Mouse (Mus musculus) yolk sac, embryonic 10.5 days (tissue): ENCODE measurements around the gene Gm49450.
"Not testable (repeated sequence)": the region's sequence is repeated elsewhere in the genome, so short reads cannot be mapped to it uniquely, and the experiment has no call there.

Source experiments
- DNase-seq: peaks from one replicate; pipeline ENCODE4 v3.0.0-alpha.2; 2017; ENCODE audit warnings: low spot score

The Gm49450 gene

DNA sequence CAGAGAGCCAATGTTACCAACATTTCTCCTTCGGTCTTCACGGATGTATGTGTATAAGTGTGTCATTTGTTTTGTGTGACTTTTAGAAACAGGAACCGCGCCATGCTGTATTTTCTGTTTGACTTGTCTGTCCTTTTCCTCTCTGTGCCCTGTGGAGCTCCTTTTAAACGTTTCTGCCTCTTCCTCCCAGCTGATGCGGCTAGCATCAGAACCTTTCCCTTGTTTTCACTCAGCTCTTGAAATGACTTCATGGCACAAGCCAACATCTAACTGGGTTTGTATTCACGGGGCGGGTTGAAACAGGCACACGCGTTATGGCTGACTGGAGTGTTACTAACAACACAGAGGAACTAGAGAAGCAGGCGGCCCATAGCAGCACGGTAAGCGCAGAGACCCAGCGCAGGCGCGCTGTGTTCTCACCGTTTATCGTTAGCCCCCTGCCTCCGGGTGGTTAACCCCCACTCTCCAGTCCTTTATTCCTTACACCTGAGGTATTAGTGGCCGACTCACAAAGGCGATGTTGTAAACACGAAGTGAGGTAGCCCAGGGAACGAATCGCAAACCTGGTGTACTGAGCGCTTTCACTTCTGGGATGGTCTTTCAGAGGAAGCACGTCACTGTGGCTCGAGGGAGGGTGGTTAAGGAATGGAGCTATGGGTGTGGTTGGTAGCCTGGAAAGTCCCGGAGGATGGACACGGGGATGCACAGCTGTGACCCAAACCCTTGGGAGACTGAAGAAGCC, 32.1 kb upstream of the Gm49450 start:
- peak; percentile 75 for DNase-seq

- DNase-seq = no peak
Observed at GRCm38 (mm10) chr15:98984681-98985080, 31.3 kb upstream of the Gm49450 start.

GRCm38 (mm10) chr15:98983431-98984081, 30.2 kb upstream of the Gm49450 start:
- DNase-seq = no peak

- DNase-seq = no peak
Observed at GRCm38 (mm10) chr15:98982100-98982499, 28.7 kb upstream of the Gm49450 start.

- no peak for DNase-seq
Observed at GRCm38 (mm10) chr15:98980012-98980614, 26.8 kb upstream of the Gm49450 start.

DNA sequence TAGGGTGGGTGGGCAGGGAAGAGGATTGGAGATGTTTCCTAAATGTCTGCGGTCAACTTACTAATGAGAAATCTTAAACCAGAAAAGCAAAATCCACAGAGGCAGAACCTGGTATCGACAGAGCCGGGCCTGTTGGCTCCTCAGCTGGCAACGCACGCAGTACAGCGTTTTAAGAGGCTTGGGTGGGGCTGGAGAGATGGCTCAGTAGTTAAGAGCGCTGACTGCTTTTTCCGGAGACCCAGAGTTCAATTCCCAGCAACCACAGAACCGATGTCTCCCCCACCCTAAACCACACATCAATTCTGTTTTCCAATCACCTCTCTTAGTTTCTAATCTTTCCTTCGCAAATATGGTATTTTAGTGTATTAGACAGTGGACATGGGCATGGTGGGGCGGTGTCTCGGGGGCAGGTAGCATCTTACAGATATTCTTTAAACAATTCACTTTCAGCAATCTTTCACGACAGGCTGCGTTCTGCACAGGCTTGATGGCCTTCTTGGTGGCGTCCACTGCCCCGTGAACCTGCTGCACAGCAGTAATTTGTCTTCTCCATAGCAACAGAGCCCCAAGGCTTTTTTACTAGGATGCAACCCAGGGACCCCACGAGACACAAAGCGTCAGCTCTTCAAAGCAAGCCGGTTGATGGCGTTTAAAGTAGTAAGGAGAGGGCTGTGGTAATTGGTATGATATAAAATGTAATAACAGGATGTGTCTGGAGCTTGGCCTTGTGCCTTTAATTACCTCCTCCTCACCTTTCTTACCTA, 25.2 kb upstream of the Gm49450 start:
- no peak for DNase-seq

GRCm38 (mm10) chr15:98977759-98978408, 24.5 kb upstream of the Gm49450 start:
- DNase-seq = no peak

GRCm38 (mm10) chr15:98976763-98977758, 23.7 kb upstream of the Gm49450 start:
- DNase-seq = no peak

DNA sequence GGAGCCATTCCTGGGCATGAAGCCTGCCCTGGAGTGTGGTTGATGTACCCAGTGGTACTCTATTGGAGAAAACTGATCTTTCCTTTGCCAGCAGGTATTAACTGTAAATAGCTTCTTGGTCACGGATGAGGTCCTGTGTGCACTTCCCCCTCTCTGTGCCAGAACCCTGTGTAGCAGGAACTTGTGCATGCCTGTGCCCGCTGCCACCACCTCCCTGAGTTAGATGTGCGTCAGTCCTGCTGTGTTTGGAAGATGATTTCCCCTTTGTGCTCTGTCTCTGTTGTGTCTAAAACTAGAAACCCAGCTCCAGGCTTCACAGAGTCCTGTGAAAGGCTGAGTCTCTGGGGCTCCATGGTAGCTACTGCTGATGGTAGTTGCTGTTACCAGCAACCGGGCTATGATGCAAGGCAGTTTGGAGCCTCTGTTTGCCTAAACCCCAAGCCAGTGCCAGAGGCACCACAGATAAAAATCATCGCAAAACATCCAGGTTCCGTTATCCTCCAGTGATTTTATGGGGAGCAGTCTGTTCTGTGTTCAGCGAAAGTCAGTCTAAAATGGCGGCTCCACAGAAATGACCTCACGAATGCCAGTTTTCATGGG, 19.8 kb upstream of the Gm49450 start:
- DNase-seq = no peak

- DNase-seq = not testable (repeated sequence)
Observed at GRCm38 (mm10) chr15:98971576-98972320, 18.4 kb upstream of the Gm49450 start.

DNA sequence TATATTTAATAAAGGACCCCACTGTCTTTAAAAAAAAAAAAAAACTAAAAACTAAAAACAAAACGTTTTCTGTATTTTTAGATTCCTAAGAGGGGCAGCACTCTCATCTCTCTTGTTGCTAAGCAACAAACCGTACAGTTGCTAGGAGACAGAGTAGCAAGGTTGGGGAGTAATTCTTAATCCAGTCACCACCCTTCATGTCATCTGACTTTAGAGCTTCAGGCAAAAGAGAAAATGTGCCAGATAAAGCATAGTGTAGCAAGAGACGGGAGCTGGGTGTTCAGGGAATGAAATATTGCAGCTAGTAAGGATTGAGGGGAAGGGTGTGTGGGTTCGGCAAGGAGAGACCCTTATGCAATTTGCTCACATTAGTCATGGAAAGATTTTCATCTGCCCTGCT, 17.8 kb upstream of the Gm49450 start:
- no peak for DNase-seq

DNA sequence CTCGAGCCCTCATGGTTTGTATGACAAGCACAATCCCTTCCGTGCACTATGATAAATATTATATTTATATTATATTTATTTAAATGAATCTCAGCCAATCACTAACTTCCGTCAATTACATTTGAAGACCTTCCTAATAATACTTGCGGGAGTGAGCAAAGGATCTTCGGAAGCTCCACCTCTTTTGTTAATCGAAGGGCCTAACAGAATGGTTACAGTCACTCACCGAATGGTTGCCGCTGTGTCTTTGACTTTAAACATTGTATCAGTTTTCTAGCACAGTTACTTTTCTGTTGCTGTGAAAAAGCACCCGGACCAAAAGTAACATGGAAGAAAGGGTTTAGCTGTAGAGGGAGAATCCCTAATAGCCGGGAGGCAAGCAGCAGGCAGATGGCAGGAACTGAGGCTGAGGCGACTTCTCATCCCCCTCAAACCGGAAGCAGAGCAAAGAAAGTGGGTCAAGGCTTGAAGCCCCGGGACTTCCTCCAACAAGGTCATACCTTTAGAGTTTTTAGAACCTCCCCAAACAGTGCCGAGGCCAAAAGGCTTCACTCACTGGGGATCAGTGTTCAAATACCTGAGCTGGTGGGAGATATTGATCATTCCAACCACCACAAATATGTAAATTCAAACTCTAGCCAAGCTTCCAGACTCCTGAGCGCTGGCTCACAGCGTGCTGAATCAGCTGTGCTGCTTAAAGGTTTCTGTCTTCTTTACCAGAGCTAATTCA, 16.2 kb upstream of the Gm49450 start:
- no peak for DNase-seq

GRCm38 (mm10) chr15:98968701-98969371, 15.5 kb upstream of the Gm49450 start:
- DNase-seq = peak; percentile 45

- DNase-seq = no peak
Observed at GRCm38 (mm10) chr15:98959531-98959930, 6.2 kb upstream of the Gm49450 start.

DNA sequence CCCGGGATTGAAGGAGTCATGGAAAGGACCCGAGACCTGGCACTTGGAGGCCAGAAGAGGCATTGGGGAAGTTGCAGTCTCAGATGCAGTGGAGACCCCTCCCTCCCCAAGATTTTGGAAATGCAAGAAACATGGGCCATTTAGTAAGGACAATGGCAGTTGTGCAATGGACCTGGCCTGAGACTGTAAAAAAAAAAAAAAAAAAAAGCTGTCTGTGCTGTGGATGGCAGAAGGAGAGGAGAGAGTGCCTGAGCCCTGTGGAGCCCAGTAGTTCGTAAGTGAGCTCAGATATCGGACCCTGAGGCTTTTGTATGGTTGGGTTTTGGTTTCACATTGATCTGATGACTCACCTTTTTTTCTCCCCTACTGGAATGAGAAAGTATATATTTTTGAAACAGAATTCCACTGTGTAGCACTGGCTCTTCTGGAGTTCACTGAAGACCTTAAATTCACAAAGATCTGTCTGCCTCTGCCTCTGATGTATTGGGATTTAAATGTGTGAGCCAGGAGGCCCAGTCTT, 5.6 kb upstream of the Gm49450 start:
- no peak for DNase-seq

GRCm38 (mm10) chr15:98957475-98957874, 4.1 kb upstream of the Gm49450 start:
- no peak for DNase-seq

GRCm38 (mm10) chr15:98956000-98956399, 2.6 kb upstream of the Gm49450 start:
- DNase-seq = no peak

GRCm38 (mm10) chr15:98955324-98955723, 2.0 kb upstream of the Gm49450 start:
- no peak for DNase-seq
